Mouse (Mus musculus): ENCODE results near the gene Pithd1.

Gene Pithd1

DNA sequence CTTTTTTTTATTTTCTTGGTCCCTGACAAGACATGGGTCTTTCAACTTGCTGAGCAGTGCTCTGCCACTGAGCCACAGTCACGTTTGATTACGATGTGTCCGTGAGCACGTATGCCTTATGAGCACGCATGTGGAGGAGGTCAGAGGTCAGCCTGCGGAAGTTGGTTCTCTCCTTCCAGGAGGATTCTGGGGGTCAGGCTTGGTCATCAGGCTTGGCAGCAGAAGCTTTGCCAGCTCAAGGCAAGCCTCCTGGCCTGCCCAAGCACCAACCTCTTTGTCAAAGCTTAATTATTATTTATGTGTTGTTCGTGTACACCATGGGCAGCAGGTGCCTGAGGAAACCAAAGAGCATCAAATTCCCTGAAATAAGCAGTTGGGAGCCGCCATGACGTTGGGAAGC is 58.7 kb downstream of the Pithd1 start:
- no peak for DNase-seq (ENCODE audit: low spot score)

GRCm38 (mm10) chr4:135926861-135927260 is 60.2 kb downstream of the Pithd1 start:
- no peak for DNase-seq (ENCODE audit: low spot score)

DNA sequence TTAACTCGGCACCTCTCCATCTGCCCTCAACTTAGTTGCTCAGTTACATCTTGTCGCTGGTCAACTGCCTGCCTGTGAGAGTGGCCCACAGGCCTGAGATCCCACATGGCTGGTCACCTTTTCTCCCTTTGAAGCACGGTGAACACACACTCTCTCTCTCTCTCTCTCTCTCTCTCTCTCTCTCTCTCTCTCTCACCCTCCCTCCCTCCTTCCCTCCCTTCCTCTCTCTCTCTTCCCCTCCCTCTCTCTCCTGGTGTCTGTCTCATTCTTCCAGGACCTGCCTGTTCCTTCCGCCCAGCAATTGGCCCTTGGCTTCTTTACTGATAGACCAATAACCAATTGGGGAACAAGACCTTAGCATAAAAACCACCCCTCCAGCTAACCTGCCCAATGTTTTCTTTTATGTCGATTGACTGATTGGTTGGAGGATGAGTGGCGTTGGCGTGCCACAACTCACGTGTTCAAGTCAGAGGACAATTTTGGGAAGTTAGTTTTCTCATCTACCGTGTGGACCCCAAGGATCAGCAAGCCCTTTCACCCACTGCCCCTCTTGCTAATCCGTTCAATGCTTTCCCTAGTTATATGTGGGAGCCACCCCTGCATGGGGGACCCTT is 60.8 kb downstream of the Pithd1 start:
- DNase-seq (ENCODE audit: low spot score) = no peak
